Mouse (Mus musculus): ENCODE data around the gene AC131692.1. TPM values are rescaled to one million over a fixed set of nuclear protein-coding genes. Genes with fewer than 3 reads are reported as not detected.

Gene AC131692.1
- total and polyA plus RNA-seq, 2 experiments from 2014 or later: not detected

- Histone ChIP-seq H3K27ac (ENCODE audit: low read depth, low read length) (no peak overlapping the region), H3K9me3 (ENCODE audit: low read length) (no peaks in the 10 kb centered on the region), H3K4me2 (ENCODE audit: low read depth) (no peak overlapping the region), H3K4me1 (ENCODE audit: insufficient read depth) (peaks cover 12% of the 10 kb centered on the region; the same call in 1 of the 2 replicates), H3K27me3 (ENCODE audit: insufficient read depth, low read length) (no peaks in the 10 kb centered on the region), H3K36me3 (ENCODE audit: insufficient read depth) (peaks cover 54% of the 10 kb centered on the region), H3K4me3 (ENCODE audit: low read depth, low read length) (no peak overlapping the region), H3K9ac (no peak overlapping the region)
- no peak for TF ChIP-seq CTCF (IDR thresholded peaks at IDR 0.05; ENCODE audit: low read depth)
- ATAC-seq (no peak), DNase-seq (no peak)
- WGBS: 92% methylated on average over 11 of the region's 11 CpGs
Measured at GRCm38 (mm10) chr19:6048681-6049410, 45.4 kb upstream of the AC131692.1 start.

DNA sequence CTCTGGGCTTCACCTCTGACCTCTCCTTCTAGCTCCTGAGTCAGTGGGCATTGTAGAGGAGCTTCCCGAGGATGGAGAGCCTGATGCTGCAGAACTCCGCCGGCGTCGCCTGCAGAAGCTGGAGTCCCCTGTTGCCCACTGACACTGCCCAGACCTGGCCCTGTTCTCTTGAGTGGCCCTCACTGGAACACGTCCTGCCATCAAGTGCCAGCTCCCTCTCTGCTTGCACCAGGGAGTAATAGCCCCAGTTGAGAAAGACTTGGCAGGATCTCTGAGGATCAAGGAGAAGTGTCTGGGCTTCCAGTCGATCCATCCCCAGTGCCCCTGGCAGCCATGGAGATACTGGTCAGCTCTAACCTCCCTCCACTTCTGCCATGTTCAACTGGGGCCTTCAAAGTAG, 41.7 kb upstream of the AC131692.1 start:
- ATAC-seq: no peak
- Histone ChIP-seq H3K9me3 (ENCODE audit: low read length) (no peaks in the 10 kb centered on the region), H3K27ac (ENCODE audit: low read depth, low read length) (no peak overlapping the region), H3K36me3 (ENCODE audit: insufficient read depth) (peaks cover 70% of the 10 kb centered on the region), H3K27me3 (ENCODE audit: insufficient read depth, low read length) (no peaks in the 10 kb centered on the region), H3K4me2 (ENCODE audit: low read depth) (no peak overlapping the region), H3K4me1 (ENCODE audit: insufficient read depth) (peaks cover 6% of the 10 kb centered on the region; the same call in 1 of the 2 replicates), H3K9ac (no peak overlapping the region), H3K4me3 (ENCODE audit: low read depth, low read length) (no peak overlapping the region)
- no peak for TF ChIP-seq CTCF (IDR thresholded peaks at IDR 0.05; ENCODE audit: low read depth)
- no peak for DNase-seq
- WGBS: 87% methylated on average over 7 of the region's 7 CpGs

DNA sequence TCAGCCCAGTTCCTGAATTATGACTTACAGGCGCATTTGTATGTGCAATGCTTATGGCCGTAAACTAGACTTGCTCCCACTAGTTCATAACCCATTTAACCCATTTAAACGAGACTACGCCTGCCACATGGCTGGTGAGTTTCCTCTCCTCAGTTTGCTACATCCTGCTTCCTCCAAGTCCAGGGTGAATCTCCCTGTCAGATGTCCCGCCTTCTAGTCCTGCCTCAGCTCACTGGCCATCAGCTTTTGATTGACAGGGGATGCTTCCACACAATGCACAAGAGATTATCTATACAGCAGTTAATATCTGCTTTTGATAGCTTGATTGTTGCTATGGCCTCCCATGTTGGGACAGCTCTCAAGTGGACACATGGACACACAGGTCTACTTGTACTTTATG, 39.9 kb upstream of the AC131692.1 start:
- TF ChIP-seq CTCF (IDR thresholded peaks at IDR 0.05; ENCODE audit: low read depth): no peak
- DNase-seq (no peak), ATAC-seq (no peak)
- Histone ChIP-seq H3K4me1 (ENCODE audit: insufficient read depth) (no peaks in the 10 kb centered on the region), H3K36me3 (ENCODE audit: insufficient read depth) (peaks cover 61% of the 10 kb centered on the region), H3K9me3 (ENCODE audit: low read length) (no peaks in the 10 kb centered on the region), H3K27ac (ENCODE audit: low read depth, low read length) (no peak overlapping the region), H3K4me2 (ENCODE audit: low read depth) (no peak overlapping the region), H3K9ac (no peak overlapping the region), H3K27me3 (ENCODE audit: insufficient read depth, low read length) (no peaks in the 10 kb centered on the region), H3K4me3 (ENCODE audit: low read depth, low read length) (no peak overlapping the region)
- 95% methylated on average over 5 of the region's 5 CpGs for WGBS

- Histone ChIP-seq H3K36me3 (ENCODE audit: insufficient read depth) (peaks cover 42% of the 10 kb centered on the region), H3K9me3 (ENCODE audit: low read length) (no peaks in the 10 kb centered on the region), H3K27ac (ENCODE audit: low read depth, low read length) (no peak overlapping the region), H3K4me1 (ENCODE audit: insufficient read depth) (0 out of 2 replicates have a peak, but pooled peaks cover under 1% of the 10 kb centered on the region), H3K4me3 (ENCODE audit: low read depth, low read length) (peak overlapping the region; percentile 91), H3K27me3 (ENCODE audit: insufficient read depth, low read length) (no peaks in the 10 kb centered on the region), H3K9ac (0 out of 2 replicates have a peak overlapping the region, but pooled peaks have one; percentile 94), H3K4me2 (ENCODE audit: low read depth) (peak overlapping the region; percentile 88)
- no peak for TF ChIP-seq CTCF (IDR thresholded peaks at IDR 0.05; ENCODE audit: low read depth)
- DNase-seq (no peak), ATAC-seq (no peak)
- 42% methylated on average over 4 of the region's 4 CpGs for WGBS
Measured at GRCm38 (mm10) chr19:6056696-6057095, 37.5 kb upstream of the AC131692.1 start.

GRCm38 (mm10) chr19:6057313-6058096, 36.7 kb upstream of the AC131692.1 start, which contains the start of the genes Mrpl49 and Fau:
Gene Mrpl49, minus strand, starts transcription at chr19:6057785.
Gene Fau, plus strand, starts transcription at chr19:6057844.
- H3K9me3 ChIP-seq (ENCODE audit: low read length): no peaks in the 10 kb centered on the region
- peak within 1 kb of the TSS; percentile 94 for H3K9ac ChIP-seq
- DNase-seq: peak; percentile 100
- no peaks in the 10 kb centered on the region for H3K27me3 ChIP-seq (ENCODE audit: insufficient read depth, low read length)
- peak within 1 kb of the TSS; percentile 91 for H3K4me3 ChIP-seq (ENCODE audit: low read depth, low read length)
- ATAC-seq: peak; percentile 89
- H3K4me2 ChIP-seq (ENCODE audit: low read depth): peak within 1 kb of the TSS; percentile 88
- WGBS: 3% methylated on average over 62 of the region's 63 CpGs
- peaks cover 34% of the 10 kb centered on the region for H3K36me3 ChIP-seq (ENCODE audit: insufficient read depth)
- TF ChIP-seq CTCF (IDR thresholded peaks at IDR 0.05; ENCODE audit: low read depth): no peak
- peaks cover 8% of the 10 kb centered on the region for H3K4me1 ChIP-seq (ENCODE audit: insufficient read depth)
- H3K27ac ChIP-seq (ENCODE audit: low read depth, low read length): peak within 1 kb of the TSS; percentile 80

DNA sequence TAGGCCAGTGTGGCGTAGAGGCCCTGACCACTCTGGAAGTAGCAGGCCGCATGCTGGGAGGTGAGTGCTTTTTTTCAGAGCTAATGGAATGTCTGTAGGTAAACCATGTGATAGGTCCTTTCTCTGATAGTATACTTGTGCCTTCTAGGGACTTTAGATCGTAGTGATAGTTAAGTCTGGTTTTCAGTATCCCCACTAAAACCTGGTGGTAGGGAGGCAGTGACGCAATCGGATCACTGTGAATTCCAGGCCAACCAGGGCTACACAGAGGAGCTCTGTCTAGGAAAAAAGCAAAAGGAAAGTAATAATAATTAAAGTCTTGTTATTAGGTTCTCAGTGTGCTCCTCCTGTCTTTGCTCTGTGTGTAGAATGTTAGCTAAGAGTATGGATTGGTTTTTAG, 35.7 kb upstream of the AC131692.1 start:
- DNase-seq (no peak), ATAC-seq (no peak)
- 37% methylated on average over 5 of the region's 5 CpGs for WGBS
- peaks cover 24% of the 10 kb centered on the region for H3K36me3 ChIP-seq (ENCODE audit: insufficient read depth)
- peaks cover 9% of the 10 kb centered on the region for H3K4me1 ChIP-seq (ENCODE audit: insufficient read depth)
- peak overlapping the region; percentile 94 for H3K9ac ChIP-seq
- no peaks in the 10 kb centered on the region for H3K9me3 ChIP-seq (ENCODE audit: low read length)
- H3K27ac ChIP-seq (ENCODE audit: low read depth, low read length): no peak overlapping the region
- no peak for TF ChIP-seq CTCF (IDR thresholded peaks at IDR 0.05; ENCODE audit: low read depth)
- H3K4me2 ChIP-seq (ENCODE audit: low read depth): peak overlapping the region; percentile 88
- H3K4me3 ChIP-seq (ENCODE audit: low read depth, low read length): peak overlapping the region; percentile 91
- H3K27me3 ChIP-seq (ENCODE audit: insufficient read depth, low read length): no peaks in the 10 kb centered on the region

GRCm38 (mm10) chr19:6058966-6059365, 35.3 kb upstream of the AC131692.1 start:
- Histone ChIP-seq H3K4me3 (ENCODE audit: low read depth, low read length) (no peak overlapping the region), H3K27ac (ENCODE audit: low read depth, low read length) (no peak overlapping the region), H3K9ac (no peak overlapping the region), H3K36me3 (ENCODE audit: insufficient read depth) (peaks cover 20% of the 10 kb centered on the region), H3K27me3 (ENCODE audit: insufficient read depth, low read length) (no peaks in the 10 kb centered on the region), H3K4me1 (ENCODE audit: insufficient read depth) (peaks cover 9% of the 10 kb centered on the region), H3K4me2 (ENCODE audit: low read depth) (peak overlapping the region; percentile 88), H3K9me3 (ENCODE audit: low read length) (no peaks in the 10 kb centered on the region)
- ATAC-seq (no peak), DNase-seq (no peak)
- 81% methylated on average over 5 of the region's 5 CpGs for WGBS
- TF ChIP-seq CTCF (IDR thresholded peaks at IDR 0.05; ENCODE audit: low read depth): no peak

Measured in forebrain, postnatal 0 days (tissue).